Mouse (Mus musculus): ENCODE data around the gene Dbp.

DNA sequence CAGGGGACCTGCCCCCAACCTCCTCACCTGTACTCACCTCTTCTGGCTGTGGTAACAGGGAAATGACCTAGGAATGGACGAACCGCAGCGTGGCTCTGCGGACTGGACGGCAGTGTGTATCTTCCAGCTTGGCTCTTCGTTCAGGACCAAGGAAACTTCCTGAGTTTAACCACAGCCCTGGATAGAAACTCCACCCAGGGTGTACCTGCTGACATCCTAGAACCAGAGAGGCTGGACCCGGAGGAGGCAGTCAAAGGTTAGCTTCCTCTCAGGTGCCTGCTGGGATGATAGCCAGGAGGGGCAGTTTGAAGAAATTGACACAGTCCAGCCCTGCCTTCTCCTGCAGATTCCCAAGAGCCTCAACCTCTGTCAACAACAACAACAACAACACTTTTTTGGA, 38.7 kb upstream of the Dbp start, which contains the start of gene Fut2:
- TF ChIP-seq GATA1 (IDR thresholded peaks at IDR 0.05; ENCODE audit: low read length), result no peak
- TF ChIP-seq TAL1 (IDR thresholded peaks at IDR 0.05; ENCODE audit: low read length), result no peak
